Mouse (Mus musculus) duodenum, adult 2 months (tissue): ENCODE measurements around the gene Olfr1151. TPM values are rescaled to one million over a fixed set of nuclear protein-coding genes. Genes with fewer than 3 reads are reported as not detected.

Experiments
- polyA plus RNA-seq: library from polyadenylated mRNA; depleted of rRNA; stranded (reverse); fragments of >200 nt; gene quantifications from 2 replicates; pipeline ENCODE4 v1.2.3, GENCODE M21; 2012; ENCODE audit warnings: low replicate concordance; rRNA removed

Gene Olfr1151
- polyA plus RNA-seq, result not detected in 2 replicates

GRCm38 (mm10) chr2:87855562-87855961 is at the start of gene Olfr1151:
Gene Olfr1151, plus strand, starts transcription at chr2:87855862.

GRCm38 (mm10) chr2:87809522-87809921 is 46.1 kb upstream of the Olfr1151 start, which contains the start of gene Olfr1145:
Gene Olfr1145, plus strand, starts transcription at chr2:87809822.

GRCm38 (mm10) chr2:87830233-87830632 is 25.4 kb upstream of the Olfr1151 start, which contains the start of gene Olfr1148:
Gene Olfr1148, plus strand, starts transcription at chr2:87830533.

GRCm38 (mm10) chr2:87843693-87844092 is 12.0 kb upstream of the Olfr1151 start, which contains the start of gene Olfr1150-ps1:
Gene Olfr1150-ps1, plus strand, starts transcription at chr2:87843993.

GRCm38 (mm10) chr2:87866192-87866591 is 10.5 kb downstream of the Olfr1151 start, which contains the start of gene Olfr1152:
Gene Olfr1152, plus strand, starts transcription at chr2:87866492.

GRCm38 (mm10) chr2:87894662-87895061 is 39.0 kb downstream of the Olfr1151 start, which contains the start of gene Olfr1153:
Gene Olfr1153, plus strand, starts transcription at chr2:87894962.

GRCm38 (mm10) chr2:87905066-87905465 is 49.4 kb downstream of the Olfr1151 start, which contains the start of gene Olfr1154:
Gene Olfr1154, minus strand, starts transcription at chr2:87905166.

Other genes with a start within 250 kb of the Olfr1151 start
- gene Olfr1130, start 249.7 kb upstream of the Olfr1151 start, polyA plus RNA-seq, result not detected in 2 replicates
- not detected in 2 replicates for gene Olfr1131, start 228.8 kb upstream of the Olfr1151 start, polyA plus RNA-seq
- not detected in 2 replicates for gene Olfr1132, start 218.3 kb upstream of the Olfr1151 start, polyA plus RNA-seq
- not detected in 2 replicates for gene Olfr1133, start 208.5 kb upstream of the Olfr1151 start, polyA plus RNA-seq
- not detected in 2 replicates for gene Olfr1134, start 197.4 kb upstream of the Olfr1151 start, polyA plus RNA-seq
- not detected in 2 replicates for gene Olfr1135, start 182.2 kb upstream of the Olfr1151 start, polyA plus RNA-seq
- not detected in 2 replicates for gene Olfr1136, start 161.9 kb upstream of the Olfr1151 start, polyA plus RNA-seq
- gene Olfr1137, start 142.7 kb upstream of the Olfr1151 start, polyA plus RNA-seq, result not detected in 2 replicates
- not detected in 2 replicates for gene Olfr1138, start 115.9 kb upstream of the Olfr1151 start, polyA plus RNA-seq
- not detected in 2 replicates for gene Olfr1140, start 112.1 kb upstream of the Olfr1151 start, polyA plus RNA-seq
- gene Olfr1141, start 101.9 kb upstream of the Olfr1151 start, polyA plus RNA-seq, result not detected in 2 replicates
- not detected in 2 replicates for gene Olfr152, start 76.4 kb upstream of the Olfr1151 start, polyA plus RNA-seq
- not detected in 2 replicates for gene Olfr1143, start 55.3 kb upstream of the Olfr1151 start, polyA plus RNA-seq
- gene Olfr1145, start 46.0 kb upstream of the Olfr1151 start, polyA plus RNA-seq, result not detected in 2 replicates
- gene Olfr1148, start 25.3 kb upstream of the Olfr1151 start, polyA plus RNA-seq, result not detected in 2 replicates
- not detected in 2 replicates for gene Olfr1150-ps1, start 11.9 kb upstream of the Olfr1151 start, polyA plus RNA-seq
- gene Olfr1152, start 10.6 kb downstream of the Olfr1151 start, polyA plus RNA-seq, result not detected in 2 replicates
- gene Olfr1153, start 39.1 kb downstream of the Olfr1151 start, polyA plus RNA-seq, result not detected in 2 replicates
- not detected in 2 replicates for gene Olfr1154, start 49.3 kb downstream of the Olfr1151 start, polyA plus RNA-seq
- gene Olfr1155, start 89.3 kb downstream of the Olfr1151 start, polyA plus RNA-seq, result not detected in 2 replicates
- gene Olfr1156, start 97.2 kb downstream of the Olfr1151 start, polyA plus RNA-seq, result not detected in 2 replicates
- gene Olfr1157, start 112.4 kb downstream of the Olfr1151 start, polyA plus RNA-seq, result not detected in 2 replicates
- not detected in 2 replicates for gene Olfr74, start 118.8 kb downstream of the Olfr1151 start, polyA plus RNA-seq
- not detected in 2 replicates for gene Olfr1158, start 134.3 kb downstream of the Olfr1151 start, polyA plus RNA-seq
- gene Olfr1160, start 152.4 kb downstream of the Olfr1151 start, polyA plus RNA-seq, result not detected in 2 replicates
- gene Olfr1161, start 166.9 kb downstream of the Olfr1151 start, polyA plus RNA-seq, result not detected in 2 replicates
- gene Olfr73, start 181.8 kb downstream of the Olfr1151 start, polyA plus RNA-seq, result not detected in 2 replicates
- not detected in 2 replicates for gene Olfr1162, start 195.3 kb downstream of the Olfr1151 start, polyA plus RNA-seq
- gene Olfr1163, start 216.0 kb downstream of the Olfr1151 start, polyA plus RNA-seq, result not detected in 2 replicates
- gene Olfr1164, start 238.1 kb downstream of the Olfr1151 start, polyA plus RNA-seq, result not detected in 2 replicates